Mouse (Mus musculus) forebrain, embryonic 14.5 days (tissue): ENCODE measurements at regions not wholly inside any gene's neighbourhood (a gene's known extent, or its start where the extent isn't known, plus 50 kb on each side); places are given as distances from the start of the nearest gene placed in this dataset.

Experiments used
- ATAC-seq: fragments of 200-750 bp; cut with Nextera tagmentation; 2 replicates; pipeline ENCODE4 v1.8.0; 2017; ENCODE audit warnings: mild to moderate bottlenecking, moderate library complexity
- DNase-seq: peaks from one replicate; pipeline ENCODE4 v3.0.0-alpha.2; 2015; ENCODE audit warnings: low spot score
- H3K27ac ChIP-seq: fragments of 300-500 bp; sonication (generic); 2 replicates; pipeline ENCODE4 v1.5.1; 2014; ENCODE audit warnings: low read depth, mild to moderate bottlenecking, control low read depth, low read length, moderate library complexity
- H3K27me3 ChIP-seq: fragments of 300-500 bp; sonication (generic); replicated peaks from 2 replicates; pipeline ENCODE4 v1.6.1; 2014; ENCODE audit warnings: low read length, control low read depth, mixed read lengths; ENCODE audit not compliant: control insufficient read depth, insufficient read depth
- H3K36me3 ChIP-seq: fragments of 300-500 bp; sonication (generic); 2 replicates; pipeline ENCODE4 v1.6.1; 2014; ENCODE audit warnings: low read length, control low read depth; ENCODE audit not compliant: control insufficient read depth, insufficient read depth
- H3K4me1 ChIP-seq: fragments of 300-500 bp; sonication (generic); 2 replicates; pipeline ENCODE4 v1.6.1; 2014; ENCODE audit warnings: antibody characterized with exemption, low read length, control low read depth; ENCODE audit not compliant: control insufficient read depth, insufficient read depth
- H3K4me2 ChIP-seq: fragments of 300-500 bp; sonication (generic); 2 replicates; pipeline ENCODE4 v1.6.1; 2014; ENCODE audit warnings: mild to moderate bottlenecking, control low read depth, low read length
- H3K4me3 ChIP-seq: fragments of 300-500 bp; sonication (generic); 2 replicates; pipeline ENCODE4 v1.5.1; 2014; ENCODE audit warnings: low read depth, low read length, control low read depth
- H3K9ac ChIP-seq: fragments of 300-500 bp; sonication (generic); 2 replicates; pipeline ENCODE4 v1.6.1; 2014; ENCODE audit warnings: mild to moderate bottlenecking, low read length, control low read depth, moderate library complexity
- H3K9me3 ChIP-seq: fragments of 300-500 bp; sonication (generic); replicated peaks from 2 replicates; pipeline ENCODE4 v1.6.1; 2016; ENCODE audit warnings: low read length, control low read depth, mixed read lengths; ENCODE audit not compliant: control insufficient read depth
- WGBS: fragments of 180-500 bp; shearing (Covaris S2); extraction: QIAGEN DNeasy Blood & Tissue Kit; methylation state at CpG from one replicate; pipeline ENCODE4 v1.1.7; 2014; 5-methylcytosine and 5-hydroxymethylcytosine counted together

GRCm38 (mm10) chr9:73275671-73276070 lies 162.4 kb downstream of the Rsl24d1 start:
- WGBS = 62% methylated on average over 2 of the region's 2 CpGs
- Histone ChIP-seq H3K4me3 (no peak overlapping the region), H3K4me2 (no peak overlapping the region), H3K36me3 (no peaks in the 10 kb centered on the region), H3K9me3 (no peaks in the 10 kb centered on the region), H3K27ac (no peak overlapping the region), H3K4me1 (no peaks in the 10 kb centered on the region), H3K9ac (no peak overlapping the region), H3K27me3 (no peaks in the 10 kb centered on the region)
- no peak for DNase-seq
- ATAC-seq = no peak

- no peak for DNase-seq
- H3K36me3 ChIP-seq = no peaks in the 10 kb centered on the region
- H3K4me1 ChIP-seq = no peaks in the 10 kb centered on the region
- H3K27ac ChIP-seq = no peak overlapping the region
- 86% methylated on average over 6 of the region's 6 CpGs for WGBS
- no peak overlapping the region for H3K4me3 ChIP-seq
- H3K9me3 ChIP-seq = no peaks in the 10 kb centered on the region
- no peaks in the 10 kb centered on the region for H3K27me3 ChIP-seq
- H3K9ac ChIP-seq = no peak overlapping the region
- no peak for ATAC-seq
- H3K4me2 ChIP-seq = no peak overlapping the region
Observed at GRCm38 (mm10) chr9:73295287-73295686, 182.1 kb downstream of the Rsl24d1 start.

GRCm38 (mm10) chr9:73302156-73302918 lies 189.1 kb downstream of the Rsl24d1 start:
- no peak for ATAC-seq
- H3K9me3 ChIP-seq = no peaks in the 10 kb centered on the region
- H3K36me3 ChIP-seq = no peaks in the 10 kb centered on the region
- H3K4me2 ChIP-seq = no peak overlapping the region
- DNase-seq = no peak
- 95% methylated on average over 5 of the region's 5 CpGs for WGBS
- H3K9ac ChIP-seq = no peak overlapping the region
- H3K27me3 ChIP-seq = no peaks in the 10 kb centered on the region
- no peak overlapping the region for H3K4me3 ChIP-seq
- H3K4me1 ChIP-seq = no peaks in the 10 kb centered on the region
- H3K27ac ChIP-seq = no peak overlapping the region

DNA sequence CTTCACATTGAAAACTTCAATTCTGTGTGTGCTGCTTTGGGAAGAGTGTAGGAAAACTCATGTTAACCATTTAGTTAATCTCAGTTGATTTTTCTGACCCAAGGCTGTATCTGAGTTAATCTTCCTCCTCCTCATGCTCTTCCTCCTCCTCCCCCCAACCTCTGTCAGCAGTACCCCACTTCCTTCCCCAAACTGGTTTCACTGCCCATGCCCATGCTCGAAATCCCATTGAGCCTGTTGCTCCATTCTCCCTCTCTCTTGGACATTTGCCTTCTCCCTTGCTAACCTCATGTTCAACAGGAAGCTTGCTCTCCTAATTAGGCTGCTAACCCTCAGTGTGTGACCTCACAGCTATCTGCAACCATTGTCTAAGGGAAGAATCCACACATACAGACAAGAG lies 203.8 kb downstream of the Rsl24d1 start:
- no peaks in the 10 kb centered on the region for H3K36me3 ChIP-seq
- DNase-seq (no peak), ATAC-seq (no peak)
- H3K9me3 ChIP-seq = no peaks in the 10 kb centered on the region
- 61% methylated on average over 1 of the region's 1 CpGs for WGBS
- no peak overlapping the region for H3K4me3 ChIP-seq
- H3K27me3 ChIP-seq = no peaks in the 10 kb centered on the region
- H3K9ac ChIP-seq = no peak overlapping the region
- no peak overlapping the region for H3K4me2 ChIP-seq
- H3K27ac ChIP-seq = no peak overlapping the region
- H3K4me1 ChIP-seq = no peaks in the 10 kb centered on the region

DNA sequence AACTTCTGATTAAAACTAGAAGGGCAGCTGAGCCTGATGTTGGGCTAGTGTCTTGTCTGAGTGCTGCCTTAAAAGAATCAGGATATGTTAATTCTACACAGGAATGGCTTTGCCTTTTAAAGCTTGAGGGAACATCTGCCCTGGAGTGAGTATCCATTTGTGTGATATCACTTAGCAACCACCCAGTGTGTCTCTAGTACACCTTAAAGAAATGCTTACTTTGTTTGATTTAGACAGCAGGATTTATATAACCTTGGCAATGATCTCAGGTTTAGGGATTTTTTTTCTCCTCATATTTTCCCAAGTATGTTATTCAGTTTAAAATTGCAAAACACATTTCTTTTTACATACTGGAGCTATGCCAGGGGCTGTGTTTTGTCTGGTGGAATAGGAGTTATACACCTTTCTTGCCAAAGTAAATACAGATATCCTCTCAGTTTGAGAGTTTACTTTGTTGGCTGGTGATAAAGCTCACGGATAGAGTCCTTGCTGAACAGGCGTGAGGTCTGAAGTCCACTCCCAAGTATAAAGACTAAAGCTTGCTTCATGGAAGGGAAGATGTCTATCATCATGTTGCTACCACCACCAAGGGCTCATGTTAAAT lies 206.6 kb downstream of the Rsl24d1 start:
- ATAC-seq (no peak), DNase-seq (no peak)
- no peak overlapping the region for H3K27ac ChIP-seq
- H3K36me3 ChIP-seq = no peaks in the 10 kb centered on the region
- H3K9ac ChIP-seq = no peak overlapping the region
- no peaks in the 10 kb centered on the region for H3K27me3 ChIP-seq
- no peaks in the 10 kb centered on the region for H3K4me1 ChIP-seq
- no peak overlapping the region for H3K4me2 ChIP-seq
- H3K4me3 ChIP-seq = no peak overlapping the region
- 93% methylated on average over 2 of the region's 2 CpGs for WGBS
- H3K9me3 ChIP-seq = no peaks in the 10 kb centered on the region

DNA sequence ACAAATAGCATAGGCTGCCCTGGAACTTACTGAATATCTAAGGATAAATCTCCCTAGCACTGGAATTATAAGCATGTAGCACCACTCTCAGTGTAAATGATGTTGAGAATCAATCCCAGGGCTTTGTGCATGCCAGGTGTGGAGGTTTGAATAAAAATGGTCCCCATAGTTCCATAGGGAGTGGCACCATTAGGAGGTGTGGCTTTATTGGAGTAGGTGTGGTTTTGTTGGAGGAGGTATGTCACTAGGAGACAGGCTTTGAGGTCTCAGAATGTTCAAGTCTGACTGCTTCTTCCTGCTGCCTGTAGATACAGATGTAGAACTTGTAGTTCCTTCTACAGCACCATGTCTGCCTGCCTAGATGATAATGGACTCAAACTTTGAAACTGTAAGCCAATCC lies 217.8 kb downstream of the Rsl24d1 start:
- DNase-seq (no peak), ATAC-seq (no peak)
- no peak overlapping the region for H3K9ac ChIP-seq
- H3K27ac ChIP-seq = no peak overlapping the region
- no peaks in the 10 kb centered on the region for H3K36me3 ChIP-seq
- H3K4me2 ChIP-seq = no peak overlapping the region
- H3K4me3 ChIP-seq = no peak overlapping the region
- no peaks in the 10 kb centered on the region for H3K27me3 ChIP-seq
- H3K4me1 ChIP-seq = no peaks in the 10 kb centered on the region
- H3K9me3 ChIP-seq = no peaks in the 10 kb centered on the region

- no peaks in the 10 kb centered on the region for H3K9me3 ChIP-seq
- H3K27ac ChIP-seq = no peak overlapping the region
- no peaks in the 10 kb centered on the region for H3K27me3 ChIP-seq
- no peaks in the 10 kb centered on the region for H3K36me3 ChIP-seq
- no peaks in the 10 kb centered on the region for H3K4me1 ChIP-seq
- H3K4me3 ChIP-seq = no peak overlapping the region
- H3K9ac ChIP-seq = no peak overlapping the region
- DNase-seq (no peak), ATAC-seq (no peak)
- WGBS = 83% methylated on average over 5 of the region's 5 CpGs
- no peak overlapping the region for H3K4me2 ChIP-seq
Observed at GRCm38 (mm10) chr9:73336039-73336438, 222.8 kb downstream of the Rsl24d1 start.

DNA sequence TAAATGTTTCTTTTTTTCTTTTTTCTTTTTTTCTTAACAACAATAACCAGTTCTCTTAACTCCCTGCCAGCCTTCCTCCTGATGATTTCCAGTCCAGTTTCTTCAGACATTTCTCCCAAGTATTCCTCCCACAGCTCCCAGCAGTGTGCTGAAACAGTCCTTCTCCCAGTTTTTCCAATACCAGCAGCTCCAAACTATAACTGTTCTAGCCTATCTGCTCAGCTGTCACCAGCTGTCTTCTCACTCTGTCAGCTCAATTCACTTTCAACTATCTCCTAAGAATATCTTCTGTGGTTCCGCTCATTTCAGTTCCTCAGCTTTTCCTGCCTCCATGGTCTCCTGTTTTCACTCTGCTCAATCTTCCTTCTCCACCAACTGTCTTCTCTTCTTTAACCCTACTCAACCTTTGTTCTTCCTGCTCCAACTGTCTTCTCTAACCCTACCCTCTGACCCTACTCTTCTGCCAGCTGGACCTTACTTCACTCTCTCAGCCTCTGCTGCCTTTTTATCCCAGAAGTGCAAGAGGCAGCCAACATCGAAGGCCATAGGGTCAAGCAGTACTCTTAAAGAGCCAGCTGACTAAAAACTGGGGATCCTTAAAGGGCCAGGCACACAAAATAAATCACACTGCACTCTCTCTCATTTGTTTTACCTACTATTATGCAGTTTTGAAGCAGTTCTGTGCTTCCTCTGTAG lies 224.0 kb downstream of the Rsl24d1 start:
- DNase-seq (no peak), ATAC-seq (no peak)
- no peak overlapping the region for H3K4me2 ChIP-seq
- H3K27ac ChIP-seq = no peak overlapping the region
- H3K4me3 ChIP-seq = no peak overlapping the region
- H3K9me3 ChIP-seq = peaks cover 4% of the 10 kb centered on the region; the same call in 1 of the 2 replicates
- H3K4me1 ChIP-seq = no peaks in the 10 kb centered on the region
- no peak overlapping the region for H3K9ac ChIP-seq
- no peaks in the 10 kb centered on the region for H3K27me3 ChIP-seq
- no peaks in the 10 kb centered on the region for H3K36me3 ChIP-seq
- WGBS = 88% methylated on average over 2 of the region's 2 CpGs

DNA sequence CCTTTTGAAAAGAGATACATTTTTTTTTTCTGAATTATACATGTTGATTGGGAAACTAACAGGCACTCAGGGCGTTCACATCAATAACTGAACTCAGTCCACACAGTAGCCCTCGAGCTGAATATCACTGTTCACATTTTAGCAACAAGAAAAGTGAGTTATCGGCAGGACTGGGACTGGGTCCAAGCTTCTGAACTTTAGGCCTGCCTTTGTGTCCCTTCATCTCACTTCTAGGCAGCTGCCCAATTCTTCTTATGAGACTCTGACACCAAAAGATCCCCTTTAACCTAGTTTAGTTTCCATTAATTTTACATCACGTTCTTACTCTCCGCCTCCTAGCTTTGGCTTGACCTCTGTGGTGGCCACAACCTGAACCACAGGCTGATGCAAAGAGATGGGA lies 242.7 kb downstream of the Rsl24d1 start:
- no peak for ATAC-seq
- WGBS = 77% methylated on average over 5 of the region's 5 CpGs
- no peaks in the 10 kb centered on the region for H3K27me3 ChIP-seq

More for the DNA sequence above, 242.7 kb downstream of the Rsl24d1 start:
- Histone ChIP-seq H3K27ac (no peak overlapping the region), H3K9me3 (no peaks in the 10 kb centered on the region), H3K4me1 (no peaks in the 10 kb centered on the region), H3K36me3 (no peaks in the 10 kb centered on the region), H3K9ac (no peak overlapping the region), H3K4me3 (no peak overlapping the region), H3K4me2 (no peak overlapping the region)
- DNase-seq = no peak
